Mouse (Mus musculus) lung, embryonic 15.5 days (tissue): ENCODE results near the gene Pias4. TPM values are rescaled to one million over a fixed set of nuclear protein-coding genes. Genes with fewer than 3 reads are reported as not detected.
"Not testable (repeated sequence)": the region's sequence is repeated elsewhere in the genome, so short reads cannot be mapped to it uniquely, and the experiment has no call there.

Experiments used
- ATAC-seq: fragments of 200-750 bp; cut with Nextera tagmentation; 2 replicates; pipeline ENCODE4 v1.8.0; 2017; ENCODE audit warnings: moderate number of reproducible peaks, borderline replicate concordance; ENCODE audit not compliant: low FRiP score, low TSS enrichment; ENCODE audit errors: extremely low read depth
- H3K27ac ChIP-seq: fragments of 300-500 bp; sonication (generic); 2 replicates; pipeline ENCODE4 v1.5.1; 2015; ENCODE audit warnings: moderate library complexity, mild to moderate bottlenecking, inconsistent platforms
- H3K27me3 ChIP-seq: fragments of 300-500 bp; sonication (generic); 2 replicates; pipeline ENCODE4 v1.6.1; 2015; ENCODE audit warnings: inconsistent platforms
- H3K36me3 ChIP-seq: fragments of 300-500 bp; sonication (generic); 2 replicates; pipeline ENCODE4 v1.6.1; 2015; ENCODE audit warnings: inconsistent platforms
- H3K4me1 ChIP-seq: fragments of 300-500 bp; sonication (generic); 2 replicates; pipeline ENCODE4 v1.6.1; 2015; ENCODE audit warnings: inconsistent platforms
- H3K4me2 ChIP-seq: fragments of 300-500 bp; sonication (generic); 2 replicates; pipeline ENCODE4 v1.6.1; 2015; ENCODE audit warnings: inconsistent platforms, mild to moderate bottlenecking, moderate library complexity
- H3K4me3 ChIP-seq: fragments of 300-500 bp; sonication (generic); 2 replicates; pipeline ENCODE4 v1.5.1; 2015; ENCODE audit warnings: mild to moderate bottlenecking, inconsistent platforms
- H3K9ac ChIP-seq: fragments of 300-500 bp; sonication (generic); 2 replicates; pipeline ENCODE4 v1.6.1; 2015; ENCODE audit warnings: inconsistent platforms
- H3K9me3 ChIP-seq: fragments of 300-500 bp; sonication (generic); 2 replicates; pipeline ENCODE4 v1.6.1; 2016; ENCODE audit warnings: inconsistent platforms
- WGBS: fragments of 180-500 bp; shearing (Covaris S2); methylation state at CpG from one replicate; pipeline ENCODE4 v1.1.7; 2015; 5-methylcytosine and 5-hydroxymethylcytosine counted together
- polyA plus RNA-seq: library from polyadenylated mRNA; unstranded; fragments of >200 nt; fragmentation: Nextera tagmentation; extraction: Ambion mirVana; gene quantifications from 2 replicates; pipeline ENCODE4 v1.2.1, GENCODE M21; 2015

Pias4 gene
- polyA plus RNA-seq, 1 experiment from 2014 or later, result 47.5 TPM

GRCm38 (mm10) chr10:81176466-81177271, 8.9 kb upstream of the Pias4 start, which contains the start of gene Eef2:
Eef2 (plus strand) TSS chr10:81176631.
- peaks cover 53% of the 10 kb centered on the region for H3K4me1 ChIP-seq
- H3K9me3 ChIP-seq, result no peaks in the 10 kb centered on the region

DNA sequence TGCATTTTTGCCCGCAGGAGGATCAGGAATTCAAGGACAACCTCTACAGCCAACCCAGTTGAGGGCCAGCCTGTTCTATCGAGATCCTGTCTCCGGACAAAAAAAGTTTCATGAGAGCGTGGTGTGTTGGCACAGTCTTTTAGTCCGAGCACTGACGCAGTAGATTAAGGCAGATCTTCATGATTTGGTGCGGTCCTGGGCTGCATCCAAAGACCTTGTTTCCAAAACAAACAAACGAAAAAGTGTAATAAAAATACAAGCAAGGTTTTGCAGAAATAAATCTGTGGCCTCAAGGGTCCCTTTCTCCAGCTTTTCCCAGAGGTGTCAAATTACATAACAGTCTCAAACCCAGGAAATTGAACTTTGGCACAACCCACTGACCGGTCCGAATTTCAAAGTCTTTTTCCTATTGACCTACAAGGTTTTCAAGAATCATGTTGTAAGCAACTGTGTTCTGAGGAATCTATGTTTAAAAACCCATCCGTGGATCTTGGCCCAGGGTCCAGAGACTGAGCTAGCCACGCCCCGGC, 8.3 kb upstream of the Pias4 start:
- Histone ChIP-seq H3K36me3 (peaks cover 36% of the 10 kb centered on the region), H3K4me1 (peaks cover 48% of the 10 kb centered on the region), H3K27me3 (no peaks in the 10 kb centered on the region), H3K4me2 (peak overlapping the region; percentile 78), H3K9ac (peak overlapping the region; percentile 31), H3K27ac (peak overlapping the region; percentile 87), H3K4me3 (peak overlapping the region; percentile 77), H3K9me3 (no peaks in the 10 kb centered on the region)
- 2% methylated on average over 13 of the region's 13 CpGs for WGBS
- ATAC-seq, result peak; percentile 9; the same call in 1 of the 2 replicates

More at GRCm38 (mm10) chr10:81176466-81177271, 8.9 kb upstream of the Pias4 start, which contains the start of gene Eef2:
- peaks cover 43% of the 10 kb centered on the region for H3K36me3 ChIP-seq
- peak within 1 kb of the TSS; percentile 89 for H3K9ac ChIP-seq
- peak within 1 kb of the TSS; percentile 77 for H3K4me3 ChIP-seq
- H3K4me2 ChIP-seq, result peak within 1 kb of the TSS; percentile 78
- H3K27me3 ChIP-seq, result no peaks in the 10 kb centered on the region
- peak within 1 kb of the TSS; percentile 87 for H3K27ac ChIP-seq
- WGBS, result under 1% methylated on average over 77 of the region's 77 CpGs
- peak; percentile 86 for ATAC-seq

DNA sequence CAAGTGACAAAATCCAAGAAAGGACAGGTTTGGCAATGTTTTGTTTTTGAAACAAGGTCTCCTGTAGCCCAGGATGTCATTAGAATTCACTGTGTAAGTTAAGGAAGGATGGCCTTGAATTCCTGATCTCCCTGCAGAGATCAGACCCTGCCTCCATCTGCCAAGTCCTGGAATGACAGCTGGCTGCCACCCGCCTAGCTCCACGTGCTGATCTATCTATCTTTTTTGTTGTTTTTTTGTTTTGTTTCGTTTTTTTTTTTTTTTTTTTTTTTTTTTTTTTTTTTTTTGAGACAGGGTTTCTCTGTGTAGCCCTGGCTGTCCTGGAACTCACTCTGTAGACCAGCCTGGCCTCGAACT, 7.6 kb upstream of the Pias4 start:
- H3K9ac ChIP-seq, result 0 out of 2 replicates have a peak overlapping the region, but pooled peaks have one; percentile 43

GRCm38 (mm10) chr10:81174617-81175344, 7.1 kb upstream of the Pias4 start:
- H3K4me3 ChIP-seq, result peak overlapping the region; percentile 34
- peak; percentile 50; the same call in 1 of the 2 replicates for ATAC-seq
- peaks cover 24% of the 10 kb centered on the region for H3K36me3 ChIP-seq
- H3K27ac ChIP-seq, result peak overlapping the region; percentile 87
- 2% methylated on average over 29 of the region's 29 CpGs for WGBS
- H3K27me3 ChIP-seq, result no peaks in the 10 kb centered on the region
- H3K4me2 ChIP-seq, result peak overlapping the region; percentile 64
- no peaks in the 10 kb centered on the region for H3K9me3 ChIP-seq
- H3K4me1 ChIP-seq, result peaks cover 47% of the 10 kb centered on the region
- H3K9ac ChIP-seq, result peak overlapping the region; percentile 43

More for the DNA sequence above, 7.6 kb upstream of the Pias4 start:
- Histone ChIP-seq H3K27ac (peak overlapping the region; percentile 87), H3K4me1 (peaks cover 47% of the 10 kb centered on the region), H3K36me3 (peaks cover 29% of the 10 kb centered on the region), H3K4me3 (peak overlapping the region; percentile 34), H3K4me2 (peak overlapping the region; percentile 78)
- ATAC-seq, H3K9me3 ChIP-seq, H3K27me3 ChIP-seq: not testable (repeated sequence)
- 12% methylated on average over 3 of the region's 4 CpGs for WGBS

GRCm38 (mm10) chr10:81173132-81173531, 5.4 kb upstream of the Pias4 start:
- Histone ChIP-seq H3K4me1 (peaks cover 45% of the 10 kb centered on the region), H3K9ac (peak overlapping the region; percentile 31)

GRCm38 (mm10) chr10:81169411-81169900, 1.7 kb upstream of the Pias4 start:
- peak overlapping the region; percentile 44; the same call in 1 of the 2 replicates for H3K27ac ChIP-seq
- not testable (repeated sequence) for H3K9me3 ChIP-seq, H3K36me3 ChIP-seq, H3K4me3 ChIP-seq, H3K9ac ChIP-seq, H3K27me3 ChIP-seq
- H3K4me1 ChIP-seq, result peaks cover 45% of the 10 kb centered on the region
- 0 out of 2 replicates have a peak, but pooled peaks have one; percentile 20 for ATAC-seq
- 19% methylated on average over 11 of the region's 14 CpGs for WGBS
- H3K4me2 ChIP-seq, result peak overlapping the region; percentile 77

More at GRCm38 (mm10) chr10:81173132-81173531, 5.4 kb upstream of the Pias4 start:
- no peak for ATAC-seq
- Histone ChIP-seq H3K9me3 (no peaks in the 10 kb centered on the region), H3K36me3 (peaks cover 7% of the 10 kb centered on the region), H3K27me3 (no peaks in the 10 kb centered on the region), H3K4me2 (peak overlapping the region; percentile 43), H3K4me3 (0 out of 2 replicates have a peak overlapping the region, but pooled peaks have one; percentile 14), H3K27ac (peak overlapping the region; percentile 76)
- 9% methylated on average over 21 of the region's 21 CpGs for WGBS

DNA sequence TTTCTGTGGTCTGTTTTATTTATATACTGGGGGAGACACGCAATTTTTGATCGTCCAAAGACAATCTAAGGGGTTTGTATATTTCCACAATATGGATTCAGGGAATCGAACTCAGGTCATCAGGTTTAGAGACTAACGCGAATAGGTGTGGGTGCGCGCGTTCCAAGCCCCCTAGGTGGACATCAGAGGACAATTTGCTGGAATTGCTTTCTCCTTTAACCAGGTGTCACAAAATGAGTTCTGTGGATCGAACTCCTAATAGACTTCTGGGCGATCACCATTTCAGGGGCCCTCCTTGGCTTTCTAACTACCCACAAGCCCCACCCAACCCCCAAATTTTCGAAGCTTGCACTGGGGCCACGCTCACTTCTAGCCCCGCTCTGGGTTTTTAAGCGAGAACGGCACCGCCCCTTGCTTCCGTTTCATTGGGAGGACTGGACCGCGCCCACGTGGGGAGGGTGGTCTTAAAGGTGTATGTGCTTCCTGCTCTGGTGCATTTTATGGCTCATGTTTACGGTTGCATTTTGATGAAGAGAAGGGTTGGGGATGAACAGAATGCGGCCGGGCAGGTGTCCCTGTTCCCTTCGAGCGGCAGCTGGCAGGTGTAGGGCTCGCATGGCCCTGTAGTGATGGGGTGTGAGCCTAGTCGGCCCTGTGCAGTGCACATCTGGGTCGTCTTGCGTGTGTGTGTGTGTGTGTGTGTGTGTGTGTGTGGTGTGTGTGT, 960 bp upstream of the Pias4 start:
- H3K4me3 ChIP-seq, result peak overlapping the region; percentile 80
- peak overlapping the region; percentile 77 for H3K4me2 ChIP-seq
- no peaks in the 10 kb centered on the region for H3K27me3 ChIP-seq
- peak overlapping the region; percentile 79 for H3K27ac ChIP-seq
- peak overlapping the region; percentile 46 for H3K9ac ChIP-seq
- no peaks in the 10 kb centered on the region for H3K9me3 ChIP-seq
- peaks cover 38% of the 10 kb centered on the region for H3K4me1 ChIP-seq
- ATAC-seq, result peak; percentile 50
- peaks cover 2% of the 10 kb centered on the region for H3K36me3 ChIP-seq
- 2% methylated on average over 29 of the region's 29 CpGs for WGBS

GRCm38 (mm10) chr10:81168087-81168431, 336 bp upstream of the Pias4 start:
- H3K27me3 ChIP-seq, result no peaks in the 10 kb centered on the region
- H3K9ac ChIP-seq, result peak overlapping the region; percentile 46; the same call in 1 of the 2 replicates
- ATAC-seq, result peak; percentile 52
- H3K4me1 ChIP-seq, result peaks cover 32% of the 10 kb centered on the region
- H3K9me3 ChIP-seq, result no peaks in the 10 kb centered on the region
- peak overlapping the region; percentile 80 for H3K4me3 ChIP-seq
- H3K4me2 ChIP-seq, result peak overlapping the region; percentile 77
- peaks cover 6% of the 10 kb centered on the region for H3K36me3 ChIP-seq
- H3K27ac ChIP-seq, result peak overlapping the region; percentile 79
- WGBS, result 11% methylated on average over 5 of the region's 5 CpGs

DNA sequence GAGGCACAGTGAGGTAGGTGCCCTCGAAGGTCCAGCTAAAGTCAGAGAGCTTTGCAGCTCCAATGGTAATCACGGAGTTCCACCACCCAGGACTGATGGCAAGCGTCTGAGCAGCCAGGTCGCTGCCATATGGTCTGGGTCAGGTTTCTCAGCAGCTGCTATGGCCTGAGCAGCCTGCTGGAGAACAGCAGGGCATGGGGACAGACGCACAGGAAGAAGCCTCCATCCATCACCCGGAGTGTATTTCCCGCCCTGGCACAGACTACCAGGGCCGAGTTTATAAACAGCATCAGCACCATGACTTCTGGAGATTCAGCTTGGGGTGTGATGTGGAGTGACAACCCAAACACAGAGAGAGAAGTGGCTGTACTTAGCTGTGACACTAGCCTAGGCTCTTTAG, 2.6 kb downstream of the Pias4 start:
- H3K9ac ChIP-seq, result no peak overlapping the region
- H3K9me3 ChIP-seq, result no peaks in the 10 kb centered on the region
- peaks cover 30% of the 10 kb centered on the region for H3K36me3 ChIP-seq

GRCm38 (mm10) chr10:81162318-81162652, 5.4 kb downstream of the Pias4 start:
- Histone ChIP-seq H3K36me3 (peaks cover 45% of the 10 kb centered on the region), H3K9me3 (no peaks in the 10 kb centered on the region), H3K4me2 (no peak overlapping the region), H3K9ac (no peak overlapping the region), H3K4me3 (no peak overlapping the region), H3K27me3 (no peaks in the 10 kb centered on the region), H3K4me1 (peaks cover 20% of the 10 kb centered on the region), H3K27ac (no peak overlapping the region)
- no peak for ATAC-seq
- 60% methylated on average over 2 of the region's 2 CpGs for WGBS

More for the DNA sequence above, 2.6 kb downstream of the Pias4 start:
- ATAC-seq, result no peak
- Histone ChIP-seq H3K27me3 (no peaks in the 10 kb centered on the region), H3K4me3 (no peak overlapping the region), H3K4me2 (no peak overlapping the region), H3K27ac (no peak overlapping the region), H3K4me1 (peaks cover 30% of the 10 kb centered on the region)
- 56% methylated on average over 8 of the region's 8 CpGs for WGBS
